Mouse (Mus musculus) liver, adult 2 months (tissue): ENCODE measurements at regions not wholly inside any gene's neighbourhood (a gene's known extent, or its start where the extent isn't known, plus 50 kb on each side); places are given as distances from the start of the nearest gene placed in this dataset.

Source experiments
- DNase-seq: peaks from one replicate; pipeline ENCODE4 v3.0.0-alpha.2; 2011; ENCODE audit warnings: low read depth, low spot score; ENCODE audit errors: extremely low read depth
- H3K27ac ChIP-seq: fragments of 200-500 bp; replicated peaks from 2 replicates; pipeline ENCODE4 v1.5.1; 2012; ENCODE audit warnings: low read depth, mild to moderate bottlenecking, control low read depth, inconsistent platforms, low read length; ENCODE audit not compliant: insufficient read depth
- H3K27me3 ChIP-seq: fragments of 200-500 bp; 2 replicates; pipeline ENCODE4 v1.6.1; 2012; ENCODE audit warnings: mild to moderate bottlenecking, moderate library complexity, low read length, inconsistent platforms; ENCODE audit not compliant: control insufficient read depth, insufficient read depth
- H3K36me3 ChIP-seq: fragments of 200-500 bp; 2 replicates; pipeline ENCODE4 v1.6.1; 2012; ENCODE audit warnings: low read length, inconsistent platforms; ENCODE audit not compliant: control insufficient read depth, insufficient read depth
- H3K4me1 ChIP-seq: fragments of 200-500 bp; 2 replicates; pipeline ENCODE4 v1.6.1; 2011; ENCODE audit warnings: low read length; ENCODE audit not compliant: control insufficient read depth, insufficient read depth
- H3K4me3 ChIP-seq: fragments of 200-500 bp; 2 replicates; pipeline ENCODE4 v1.5.1; 2011; ENCODE audit warnings: low read depth, mild to moderate bottlenecking, control low read depth, low read length, moderate library complexity; ENCODE audit not compliant: insufficient read depth
- H3K79me2 ChIP-seq: fragments of 200-500 bp; 2 replicates; pipeline ENCODE4 v1.6.1; 2012; ENCODE audit warnings: inconsistent platforms, mild to moderate bottlenecking, low read length, moderate library complexity; ENCODE audit not compliant: control insufficient read depth, insufficient read depth
- H3K9ac ChIP-seq: fragments of 200-500 bp; 2 replicates; pipeline ENCODE4 v1.6.1; 2012; ENCODE audit warnings: low read depth, mild to moderate bottlenecking, control low read depth, inconsistent platforms, low read length
- CTCF ChIP-seq: fragments of 200-500 bp; IDR thresholded peaks from 2 replicates; pipeline ENCODE4 v1.5.1; 2011; ENCODE audit warnings: low read depth, low read length, control low read depth
- POLR2A ChIP-seq: fragments of 200-500 bp; IDR thresholded peaks from 2 replicates; pipeline ENCODE4 v1.6.1; 2011; ENCODE audit warnings: low read length, control low read depth; ENCODE audit not compliant: insufficient read depth; ENCODE audit errors: extremely low read depth
- WGBS: fragments of 180-500 bp; shearing (Covaris S2); methylation state at CpG from one replicate; pipeline ENCODE4 v1.1.7; 2018; 5-methylcytosine and 5-hydroxymethylcytosine counted together

GRCm38 (mm10) chr3:137728689-137729088, 57.4 kb downstream of the Gm21962 start:
- Histone ChIP-seq H3K27me3 (no peaks in the 10 kb centered on the region), H3K4me1 (no peaks in the 10 kb centered on the region), H3K79me2 (no peaks in the 10 kb centered on the region), H3K9ac (no peak overlapping the region), H3K4me3 (no peak overlapping the region), H3K27ac (no peak overlapping the region), H3K36me3 (no peaks in the 10 kb centered on the region)
- DNase-seq: no peak
- TF ChIP-seq POLR2A: no peak
- no peak for TF ChIP-seq CTCF
- WGBS: 95% methylated on average over 9 of the region's 9 CpGs

GRCm38 (mm10) chr3:137729421-137729820, 58.1 kb downstream of the Gm21962 start:
- H3K27me3 ChIP-seq: no peaks in the 10 kb centered on the region
- no peak for DNase-seq
- H3K27ac ChIP-seq: no peak overlapping the region
- 79% methylated on average over 7 of the region's 7 CpGs for WGBS
- H3K9ac ChIP-seq: no peak overlapping the region
- H3K4me3 ChIP-seq: no peak overlapping the region
- H3K79me2 ChIP-seq: no peaks in the 10 kb centered on the region
- no peaks in the 10 kb centered on the region for H3K36me3 ChIP-seq
- H3K4me1 ChIP-seq: no peaks in the 10 kb centered on the region
- no peak for TF ChIP-seq POLR2A
- no peak for TF ChIP-seq CTCF

- Histone ChIP-seq H3K36me3 (no peaks in the 10 kb centered on the region), H3K27ac (no peak overlapping the region), H3K79me2 (no peaks in the 10 kb centered on the region), H3K27me3 (no peaks in the 10 kb centered on the region), H3K4me1 (no peaks in the 10 kb centered on the region), H3K4me3 (no peak overlapping the region), H3K9ac (no peak overlapping the region)
- no peak for DNase-seq
- WGBS: 75% methylated on average over 12 of the region's 12 CpGs
- TF ChIP-seq POLR2A: no peak
- no peak for TF ChIP-seq CTCF
These were observed 66.0 kb downstream of the Gm21962 start for GRCm38 (mm10) chr3:137737222-137737800.

- DNase-seq: no peak
- no peak overlapping the region for H3K27ac ChIP-seq
- H3K27me3 ChIP-seq: no peaks in the 10 kb centered on the region
- no peak for TF ChIP-seq CTCF
- no peak for TF ChIP-seq POLR2A
- 84% methylated on average over 9 of the region's 9 CpGs for WGBS
- H3K79me2 ChIP-seq: no peaks in the 10 kb centered on the region
- no peak overlapping the region for H3K9ac ChIP-seq
- no peaks in the 10 kb centered on the region for H3K4me1 ChIP-seq
- no peak overlapping the region for H3K4me3 ChIP-seq
- H3K36me3 ChIP-seq: no peaks in the 10 kb centered on the region
These were observed 70.2 kb downstream of the Gm21962 start for GRCm38 (mm10) chr3:137741528-137741927.

GRCm38 (mm10) chr3:137742119-137742518, 70.8 kb downstream of the Gm21962 start:
- Histone ChIP-seq H3K4me3 (no peak overlapping the region), H3K79me2 (no peaks in the 10 kb centered on the region), H3K4me1 (no peaks in the 10 kb centered on the region), H3K27me3 (no peaks in the 10 kb centered on the region), H3K27ac (no peak overlapping the region), H3K36me3 (no peaks in the 10 kb centered on the region), H3K9ac (no peak overlapping the region)
- no peak for DNase-seq
- WGBS: 79% methylated on average over 4 of the region's 4 CpGs
- TF ChIP-seq POLR2A: no peak
- no peak for TF ChIP-seq CTCF

GRCm38 (mm10) chr3:137751732-137752260, 80.5 kb downstream of the Gm21962 start:
- no peak for DNase-seq
- Histone ChIP-seq H3K4me3 (no peak overlapping the region), H3K4me1 (no peaks in the 10 kb centered on the region), H3K36me3 (no peaks in the 10 kb centered on the region), H3K9ac (no peak overlapping the region), H3K79me2 (no peaks in the 10 kb centered on the region), H3K27me3 (no peaks in the 10 kb centered on the region), H3K27ac (no peak overlapping the region)
- 86% methylated on average over 9 of the region's 9 CpGs for WGBS
- TF ChIP-seq POLR2A (no peak), CTCF (no peak)
